Mouse (Mus musculus) retina, embryonic 14.5 days (tissue): ENCODE measurements around the gene Fgd6.
A peak's percentile ranks its signal among the peaks of the same experiment; 100 is the strongest.

Source experiments
- DNase-seq: peaks from one replicate; pipeline ENCODE4 v3.0.0-alpha.2; 2015; ENCODE audit warnings: low spot score

Gene Fgd6

DNA sequence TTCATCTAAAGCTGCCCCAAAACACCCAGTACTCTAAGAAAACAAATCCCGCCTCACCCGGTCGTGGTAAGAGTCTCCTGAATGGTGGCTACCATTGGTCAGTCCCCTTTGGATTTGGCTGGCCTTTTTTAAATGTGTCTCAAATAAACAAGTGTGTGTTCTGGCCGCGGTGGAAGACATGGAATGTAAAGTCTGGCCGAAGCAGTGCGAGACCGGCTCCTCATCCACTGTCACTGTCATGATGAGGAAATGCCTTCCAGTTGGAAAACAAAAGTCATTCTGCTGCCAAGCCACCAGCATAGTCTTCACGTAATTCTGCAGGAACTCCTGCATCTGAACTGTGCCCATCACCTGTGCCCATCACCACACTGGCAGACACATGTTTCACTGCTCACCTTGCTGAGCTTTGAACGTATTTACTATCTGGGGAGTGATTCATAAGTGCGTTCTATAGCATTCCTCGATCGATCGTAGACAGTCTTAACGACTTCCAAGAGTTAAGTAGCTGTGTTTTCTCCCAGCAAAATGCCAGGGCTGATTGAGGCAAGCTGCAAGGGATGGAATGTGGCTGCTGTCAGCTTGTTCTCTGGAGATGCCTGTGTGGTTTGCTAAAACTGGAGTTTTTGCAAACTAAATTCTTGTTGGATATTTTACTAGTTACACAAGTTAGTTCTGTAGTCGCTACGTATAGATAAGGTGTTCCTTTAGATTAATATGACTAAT is 60.1 kb downstream of the Fgd6 start:
- no peak for DNase-seq

GRCm38 (mm10) chr10:94097081-94097845 is 61.5 kb downstream of the Fgd6 start:
- no peak for DNase-seq

- DNase-seq, result no peak
Measured at GRCm38 (mm10) chr10:94098100-94098499, 62.3 kb downstream of the Fgd6 start.

DNA sequence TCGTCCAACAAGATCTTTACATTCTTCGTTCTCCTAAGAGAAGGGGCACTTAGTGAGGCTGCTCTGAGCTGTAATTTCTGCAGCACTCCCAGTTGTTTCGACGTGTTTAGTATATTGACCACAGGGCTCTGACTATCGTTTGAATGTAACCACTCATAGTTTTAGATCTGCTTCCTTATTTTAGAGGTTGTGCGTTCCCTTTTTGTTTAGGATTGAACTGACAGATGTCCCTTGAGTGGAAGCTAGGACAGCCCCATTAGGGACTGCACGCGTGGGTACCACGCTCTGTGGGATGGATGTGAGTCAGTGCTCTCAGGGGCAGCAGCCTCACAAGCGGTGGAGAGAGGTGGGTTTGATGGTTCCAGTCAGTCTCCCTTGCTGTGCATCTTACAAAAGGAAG is 69.7 kb downstream of the Fgd6 start:
- no peak for DNase-seq

GRCm38 (mm10) chr10:94107168-94107567 is 71.4 kb downstream of the Fgd6 start:
- DNase-seq, result no peak

- DNase-seq, result no peak
Measured at GRCm38 (mm10) chr10:94107607-94108006, 71.8 kb downstream of the Fgd6 start.

GRCm38 (mm10) chr10:94108791-94109190 is 73.0 kb downstream of the Fgd6 start:
- no peak for DNase-seq

DNA sequence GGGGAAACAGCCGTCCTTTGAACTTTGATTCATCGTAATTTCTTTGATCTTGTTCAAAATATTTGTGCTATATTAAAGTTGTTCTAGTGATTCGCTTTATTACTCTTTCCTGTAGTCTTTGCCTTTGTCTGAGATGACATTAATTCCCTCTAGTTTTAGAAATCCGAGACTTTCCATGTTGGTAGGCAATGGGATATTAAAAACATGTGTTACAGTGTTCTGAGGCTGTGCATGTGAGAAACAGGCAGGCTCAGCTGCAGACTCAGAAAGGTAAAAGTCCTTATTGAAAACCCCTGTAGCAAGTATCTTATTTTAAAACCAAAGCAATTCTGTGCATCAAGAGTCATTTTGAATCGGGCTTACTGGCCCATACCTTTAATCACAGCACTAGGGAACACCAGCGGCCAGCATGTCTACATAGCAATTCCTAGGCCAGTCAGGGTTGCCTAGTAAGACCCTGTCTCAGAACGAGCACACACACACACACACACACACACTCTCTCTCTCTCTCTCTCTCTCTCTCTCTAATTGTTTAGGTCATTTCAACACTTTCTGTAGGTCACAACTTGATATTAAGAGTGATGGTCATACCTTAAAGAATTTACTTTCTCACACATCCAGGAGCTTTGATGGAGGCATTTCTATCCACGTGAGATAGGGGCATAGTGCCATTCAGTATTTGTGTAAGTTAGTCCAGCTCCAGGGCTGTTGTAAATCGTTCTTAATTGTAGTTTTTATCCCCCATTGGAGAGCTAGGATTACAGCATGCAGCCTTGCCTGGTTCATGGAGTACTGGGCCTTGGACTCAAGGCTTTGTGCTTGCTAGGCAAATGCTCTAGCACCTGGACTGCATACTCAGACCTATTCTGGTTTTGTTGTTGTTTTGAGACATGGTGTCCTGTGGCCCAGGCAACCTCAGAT is 75.3 kb downstream of the Fgd6 start:
- no peak for DNase-seq

GRCm38 (mm10) chr10:94112207-94112606 is 76.4 kb downstream of the Fgd6 start:
- DNase-seq, result no peak

- peak; percentile 92 for DNase-seq
Measured at GRCm38 (mm10) chr10:94115893-94116599, 80.2 kb downstream of the Fgd6 start.

DNA sequence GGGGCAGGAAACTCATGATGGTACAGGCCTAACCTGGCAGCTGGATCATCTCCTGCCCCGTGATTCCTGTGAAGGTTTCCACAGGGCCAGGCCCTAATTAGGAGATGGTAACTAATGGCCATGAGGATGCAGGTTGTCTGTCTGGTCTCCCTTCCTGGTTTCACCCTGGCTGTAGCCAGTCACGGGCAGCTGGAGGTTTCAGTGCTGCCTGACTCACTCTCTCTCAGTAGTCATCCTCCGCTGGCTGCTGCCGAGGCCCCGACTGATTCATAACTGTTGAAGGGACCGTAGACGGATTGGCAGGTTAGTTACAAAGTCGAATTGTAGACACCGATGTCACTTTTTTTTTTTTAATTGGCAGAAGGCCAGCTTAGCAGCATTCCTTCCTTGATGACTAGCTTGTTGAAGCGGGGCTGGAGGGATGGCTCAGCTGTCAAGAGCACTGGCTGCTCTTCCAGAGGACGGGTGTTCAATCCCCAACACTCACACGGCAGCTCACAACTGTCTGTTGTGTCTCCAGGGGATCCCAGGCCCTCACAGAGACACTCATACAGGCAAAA is 81.1 kb downstream of the Fgd6 start:
- DNase-seq, result no peak

DNA sequence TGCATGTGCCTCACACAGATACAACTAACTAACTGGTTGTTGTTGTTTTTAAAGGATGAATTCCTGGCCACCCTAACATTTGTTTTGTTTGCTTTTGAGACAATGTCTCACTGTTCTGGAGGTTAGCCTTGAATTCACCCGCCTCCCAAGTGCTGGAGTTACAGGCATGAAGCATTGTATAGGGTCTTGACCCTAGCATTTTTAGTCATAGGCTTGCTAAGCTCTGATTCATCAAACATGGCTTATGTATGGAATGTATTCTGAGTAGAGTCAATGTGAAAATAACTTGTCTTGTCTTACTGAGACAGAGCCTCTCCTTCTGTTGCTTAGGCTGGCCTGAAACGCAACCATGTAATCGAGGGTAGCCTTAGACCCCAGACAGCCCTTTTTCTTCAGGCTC is 82.1 kb downstream of the Fgd6 start:
- no peak for DNase-seq

- DNase-seq, result no peak
Measured at GRCm38 (mm10) chr10:94118993-94119392, 83.2 kb downstream of the Fgd6 start.

DNA sequence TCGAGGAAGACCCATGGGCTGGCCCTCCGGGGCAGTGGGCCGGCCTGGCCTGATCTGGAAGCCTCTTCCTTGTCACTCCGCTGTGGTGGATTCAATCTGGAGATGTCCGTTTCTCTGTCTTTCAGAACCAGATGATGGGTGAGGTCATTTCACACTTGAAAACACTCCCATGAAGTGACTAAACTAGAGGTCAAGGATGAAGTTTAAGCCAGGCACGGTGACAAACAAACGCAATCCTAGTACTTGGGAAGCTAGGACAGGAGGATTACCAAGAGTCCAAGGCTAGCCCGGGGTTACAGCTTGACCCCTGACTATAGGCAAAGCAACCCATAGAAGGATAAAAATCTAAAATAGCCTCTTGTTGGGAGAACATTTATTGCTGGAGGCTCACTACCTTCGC is 84.9 kb downstream of the Fgd6 start:
- DNase-seq, result no peak

DNA sequence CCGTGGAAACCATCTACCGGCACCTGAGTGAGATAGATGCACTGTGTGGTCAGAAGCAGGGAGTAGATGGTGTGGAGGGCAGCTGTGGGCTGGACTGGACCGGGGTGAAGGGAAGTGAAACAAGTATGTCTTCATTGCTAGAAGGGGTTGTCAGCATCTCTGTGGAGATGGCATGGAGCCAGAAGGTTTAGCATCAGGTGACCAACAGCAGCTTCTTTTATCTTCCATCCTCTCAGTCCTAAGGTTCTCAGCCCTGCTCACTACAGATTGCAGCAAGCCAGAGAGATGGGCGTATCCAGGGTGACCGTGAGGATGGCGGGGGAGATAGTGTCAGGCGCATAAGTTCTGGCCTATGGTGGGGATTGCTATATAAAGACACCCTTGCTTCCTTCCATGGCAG is 86.8 kb downstream of the Fgd6 start:
- DNase-seq, result no peak

DNA sequence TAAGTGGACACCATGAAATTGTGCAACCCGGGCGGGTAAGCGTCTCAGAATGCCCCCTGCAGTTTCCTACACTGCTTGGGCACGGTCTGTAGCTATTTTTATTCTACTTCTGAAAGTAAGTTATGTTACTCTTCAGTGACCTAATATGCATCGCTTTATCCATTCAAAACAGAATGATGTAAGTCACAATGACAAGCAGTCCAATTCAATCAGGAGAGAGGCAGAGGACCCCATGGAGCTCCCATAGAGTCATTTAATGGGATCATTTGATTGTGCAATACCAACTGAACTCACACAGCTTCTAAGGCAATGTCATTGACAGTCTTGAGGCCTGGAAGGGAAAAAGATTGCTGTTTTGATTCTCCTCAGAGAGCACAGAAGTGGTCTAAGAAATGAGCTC is 87.8 kb downstream of the Fgd6 start:
- DNase-seq, result peak; percentile 82

GRCm38 (mm10) chr10:94124376-94124775 is 88.6 kb downstream of the Fgd6 start:
- DNase-seq, result peak; percentile 58

GRCm38 (mm10) chr10:94129680-94130119 is 93.9 kb downstream of the Fgd6 start:
- DNase-seq, result peak; percentile 90

GRCm38 (mm10) chr10:94133081-94133480 is 97.3 kb downstream of the Fgd6 start:
- DNase-seq, result no peak

DNA sequence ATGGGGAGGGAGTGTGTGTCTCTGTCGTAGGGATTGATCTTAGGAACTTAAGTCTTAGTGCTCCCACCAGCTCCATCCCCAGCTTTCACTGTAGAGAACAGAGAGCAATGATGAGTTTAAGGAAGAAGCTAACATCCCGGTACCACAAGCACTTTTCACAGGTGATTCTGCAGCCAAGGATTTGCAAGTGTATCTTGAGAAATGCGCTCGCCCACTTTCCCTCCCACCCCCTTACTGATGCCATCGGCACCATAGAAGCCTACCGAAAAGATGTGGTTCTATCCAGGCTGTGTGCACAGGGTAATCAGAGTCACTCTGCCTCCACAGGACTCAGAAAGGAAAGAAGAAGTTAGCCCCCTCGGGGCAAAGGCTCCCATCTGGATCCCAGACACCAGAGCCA is 97.9 kb downstream of the Fgd6 start:
- DNase-seq, result no peak
